Mouse (Mus musculus) right cerebral cortex, postnatal 36 days (tissue): ENCODE measurements at regions not wholly inside any gene's neighbourhood (a gene's known extent, or its start where the extent isn't known, plus 50 kb on each side); places are given as distances from the start of the nearest gene placed in this dataset.
A peak's percentile ranks its signal among the peaks of the same experiment; 100 is the strongest.

ENCODE experiments used
- DNase-seq, 2 experiments: peaks; one replicate each; pipeline ENCODE4 v3.0.0; 2022; ENCODE audit warnings: low spot score in 2 of 2, mixed read lengths in 1 of 2

- no peak for DNase-seq
These were observed 198.6 kb upstream of the Tprg start for GRCm38 (mm10) chr16:25087741-25088648.

- no peak for DNase-seq
These were observed 198.0 kb upstream of the Tprg start for GRCm38 (mm10) chr16:25088649-25089019.

GRCm38 (mm10) chr16:25104165-25104564 is 182.5 kb upstream of the Tprg start:
- no peak for DNase-seq

- DNase-seq = no peak
These were observed 182.0 kb upstream of the Tprg start for GRCm38 (mm10) chr16:25104603-25105002.

- DNase-seq = no peak
These were observed 146.5 kb upstream of the Tprg start for GRCm38 (mm10) chr16:25140164-25140563.

- DNase-seq = no peak
These were observed 139.1 kb upstream of the Tprg start for GRCm38 (mm10) chr16:25147486-25147885.

GRCm38 (mm10) chr16:25149186-25149585 is 137.4 kb upstream of the Tprg start:
- DNase-seq = no peak

GRCm38 (mm10) chr16:25176870-25177269 is 109.7 kb upstream of the Tprg start:
- no peak for DNase-seq

GRCm38 (mm10) chr16:25178055-25178454 is 108.6 kb upstream of the Tprg start:
- DNase-seq = no peak

- peak in 1 of 2 experiments; percentile 0 for DNase-seq
These were observed 104.7 kb upstream of the Tprg start for GRCm38 (mm10) chr16:25181939-25182338.

- no peak for DNase-seq
These were observed 89.5 kb upstream of the Tprg start for GRCm38 (mm10) chr16:25197079-25197478.

GRCm38 (mm10) chr16:25198844-25199243 is 87.8 kb upstream of the Tprg start:
- no peak for DNase-seq

GRCm38 (mm10) chr16:25199984-25200383 is 86.6 kb upstream of the Tprg start:
- no peak for DNase-seq

GRCm38 (mm10) chr16:25201094-25201770 is 85.4 kb upstream of the Tprg start:
- no peak for DNase-seq

GRCm38 (mm10) chr16:25213250-25213649 is 73.4 kb upstream of the Tprg start:
- no peak for DNase-seq

- DNase-seq = no peak
These were observed 66.1 kb upstream of the Tprg start for GRCm38 (mm10) chr16:25220552-25220951.

GRCm38 (mm10) chr16:25224801-25225200 is 61.8 kb upstream of the Tprg start:
- no peak for DNase-seq
